Mouse (Mus musculus) kidney, postnatal 10 days (tissue): ENCODE results near the gene Fstl4.

Experiments
- DNase-seq: peaks from one replicate; pipeline ENCODE4 v3.0.0; 2021; ENCODE audit warnings: mixed read lengths

The Fstl4 gene

GRCm38 (mm10) chr11:52764461-52764893 lies at the start of gene Fstl4:
Gene Fstl4, plus strand, starts transcription at chr11:52764634.
- DNase-seq, result peak; percentile 50

DNA sequence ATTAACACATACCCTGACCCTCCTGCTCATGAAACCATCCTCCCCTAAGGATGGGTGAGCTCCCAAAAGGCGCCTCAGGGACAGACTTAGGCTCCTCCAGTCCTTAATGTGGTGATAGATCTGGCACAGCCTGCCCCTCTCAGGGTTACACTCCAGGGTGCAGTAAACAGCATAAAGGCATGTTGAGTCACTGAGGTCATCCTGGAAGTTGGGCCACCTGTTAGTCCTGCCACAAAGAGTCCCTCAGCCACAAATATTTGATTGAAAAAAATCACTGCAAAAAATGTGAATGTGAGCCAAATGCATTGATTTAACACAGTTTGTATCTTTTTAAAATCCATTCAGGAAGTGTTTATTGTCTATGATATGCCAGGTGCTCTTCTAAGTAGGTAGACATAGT lies 45.9 kb upstream of the Fstl4 start:
- no peak for DNase-seq

DNA sequence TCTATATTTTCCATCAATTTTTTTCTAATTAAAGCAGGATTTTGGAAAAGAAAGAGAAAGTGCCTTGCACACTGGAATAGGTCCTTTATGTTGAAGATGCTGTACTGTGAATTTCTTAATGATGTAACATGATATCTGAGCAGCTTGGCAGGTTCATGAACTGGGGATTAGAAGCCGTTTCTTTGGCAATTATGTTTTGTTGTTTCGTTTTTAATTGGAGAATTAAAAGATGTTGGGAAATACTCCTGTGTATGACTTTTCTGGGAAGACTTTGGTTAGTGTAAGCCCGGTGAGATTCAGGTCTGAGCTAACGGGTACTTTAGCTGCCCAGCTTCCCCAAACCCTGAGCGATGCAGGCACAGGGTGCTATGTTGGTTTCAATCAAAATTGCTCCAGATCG lies 43.3 kb upstream of the Fstl4 start:
- DNase-seq, result no peak

GRCm38 (mm10) chr11:52722706-52723105 lies 41.7 kb upstream of the Fstl4 start:
- no peak for DNase-seq

DNA sequence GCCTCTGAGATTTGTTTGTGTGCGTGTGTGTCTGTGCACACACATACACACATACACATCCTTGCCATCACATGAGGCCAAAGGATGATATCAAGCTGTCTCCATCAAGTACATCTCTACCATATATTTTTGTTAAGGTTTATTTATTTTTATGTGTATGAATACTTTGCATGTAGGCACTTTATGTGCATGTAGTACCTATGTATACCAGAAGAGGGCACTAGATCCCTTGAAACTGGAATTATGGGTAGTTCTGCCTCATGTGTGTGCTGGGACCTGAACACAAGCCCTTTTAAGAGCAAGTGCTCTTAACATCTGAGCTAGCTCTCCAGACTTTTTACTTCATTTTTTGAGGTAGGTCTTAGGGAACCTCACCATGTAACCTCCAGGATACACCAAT lies 38.4 kb upstream of the Fstl4 start:
- no peak for DNase-seq

GRCm38 (mm10) chr11:52728479-52728878 lies 36.0 kb upstream of the Fstl4 start:
- no peak for DNase-seq

GRCm38 (mm10) chr11:52729890-52730289 lies 34.5 kb upstream of the Fstl4 start:
- DNase-seq, result no peak

GRCm38 (mm10) chr11:52731979-52732378 lies 32.5 kb upstream of the Fstl4 start:
- DNase-seq, result no peak

- DNase-seq, result no peak
Measured at GRCm38 (mm10) chr11:52734493-52735195, 29.8 kb upstream of the Fstl4 start.

- no peak for DNase-seq
Measured at GRCm38 (mm10) chr11:52739187-52739586, 25.2 kb upstream of the Fstl4 start.

DNA sequence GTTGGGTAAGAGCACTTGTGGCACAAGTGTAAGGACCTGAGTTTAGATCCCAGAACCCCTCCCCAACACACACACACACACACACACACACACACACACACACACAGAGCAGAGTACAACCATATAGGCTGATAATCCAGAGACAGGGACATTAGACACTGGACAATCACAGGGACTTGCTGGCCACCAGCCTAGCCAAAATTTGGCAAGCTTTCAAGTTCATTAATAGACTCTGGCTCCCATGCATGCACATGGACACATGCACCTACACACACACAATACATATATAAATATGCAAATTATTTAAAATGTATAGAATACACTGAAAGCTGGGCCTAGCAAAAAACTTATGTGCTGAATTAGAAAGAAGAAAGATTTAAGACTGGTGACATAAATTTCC lies 24.0 kb upstream of the Fstl4 start:
- no peak for DNase-seq

GRCm38 (mm10) chr11:52743956-52744355 lies 20.5 kb upstream of the Fstl4 start:
- no peak for DNase-seq

DNA sequence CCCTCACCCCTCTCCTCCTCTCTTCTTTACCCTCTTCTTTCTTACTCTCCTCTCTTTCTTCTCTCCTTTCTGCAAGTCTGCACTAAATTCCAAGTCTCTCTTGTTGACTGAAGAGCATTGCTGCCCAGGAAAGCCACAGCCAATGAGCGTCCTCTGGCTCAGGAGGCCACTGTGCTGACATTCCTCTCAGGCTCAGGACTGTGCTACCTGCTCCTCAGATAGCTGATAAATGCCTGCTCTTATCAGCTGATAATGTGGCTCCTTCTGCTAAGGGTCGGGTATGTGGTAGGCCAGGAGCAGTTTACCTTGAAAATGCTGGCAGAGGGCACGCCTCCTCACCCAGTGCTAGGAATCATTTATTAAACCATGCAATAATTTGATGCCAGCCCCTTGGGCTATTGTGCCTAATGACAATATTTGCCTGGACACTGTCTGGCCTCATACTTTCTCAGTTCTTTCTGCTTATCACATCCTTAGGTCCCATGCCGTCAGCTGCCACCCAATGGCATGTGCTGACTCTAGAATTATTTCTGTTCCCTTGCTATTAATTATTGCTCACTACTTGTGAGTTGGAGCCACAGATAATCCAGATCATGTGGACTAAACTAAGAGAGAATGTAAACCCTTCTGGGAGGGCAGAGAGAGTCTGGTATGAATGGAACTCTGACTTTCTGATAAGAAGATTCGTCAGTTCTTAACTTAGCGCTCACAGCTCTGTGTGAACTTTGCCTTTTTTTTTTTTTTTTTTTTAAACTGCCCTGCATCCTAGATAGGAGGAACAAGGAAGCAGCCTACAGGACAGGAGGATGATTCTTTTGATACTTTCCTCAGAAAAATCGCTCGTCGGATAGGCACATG lies 19.6 kb upstream of the Fstl4 start:
- no peak for DNase-seq

DNA sequence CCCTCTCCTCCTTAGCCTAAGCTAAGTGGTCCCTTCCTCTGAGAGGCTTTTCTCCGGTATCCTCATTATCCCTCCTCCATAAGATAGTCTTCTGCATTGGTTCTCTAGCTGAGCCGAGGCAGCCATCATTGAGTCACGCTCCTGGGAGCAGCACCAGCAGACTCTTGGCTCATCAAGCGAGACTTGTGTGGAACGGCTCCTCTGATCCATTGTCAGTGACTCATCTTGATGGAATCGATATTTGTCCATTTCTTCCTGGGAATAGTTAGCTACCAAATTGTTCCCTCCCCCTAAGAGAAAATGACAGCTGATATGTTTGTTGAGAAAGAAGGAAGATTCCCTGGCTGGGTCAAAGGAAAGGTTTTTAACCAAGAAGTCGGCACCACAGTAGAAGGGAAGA lies 17.2 kb upstream of the Fstl4 start:
- no peak for DNase-seq

DNA sequence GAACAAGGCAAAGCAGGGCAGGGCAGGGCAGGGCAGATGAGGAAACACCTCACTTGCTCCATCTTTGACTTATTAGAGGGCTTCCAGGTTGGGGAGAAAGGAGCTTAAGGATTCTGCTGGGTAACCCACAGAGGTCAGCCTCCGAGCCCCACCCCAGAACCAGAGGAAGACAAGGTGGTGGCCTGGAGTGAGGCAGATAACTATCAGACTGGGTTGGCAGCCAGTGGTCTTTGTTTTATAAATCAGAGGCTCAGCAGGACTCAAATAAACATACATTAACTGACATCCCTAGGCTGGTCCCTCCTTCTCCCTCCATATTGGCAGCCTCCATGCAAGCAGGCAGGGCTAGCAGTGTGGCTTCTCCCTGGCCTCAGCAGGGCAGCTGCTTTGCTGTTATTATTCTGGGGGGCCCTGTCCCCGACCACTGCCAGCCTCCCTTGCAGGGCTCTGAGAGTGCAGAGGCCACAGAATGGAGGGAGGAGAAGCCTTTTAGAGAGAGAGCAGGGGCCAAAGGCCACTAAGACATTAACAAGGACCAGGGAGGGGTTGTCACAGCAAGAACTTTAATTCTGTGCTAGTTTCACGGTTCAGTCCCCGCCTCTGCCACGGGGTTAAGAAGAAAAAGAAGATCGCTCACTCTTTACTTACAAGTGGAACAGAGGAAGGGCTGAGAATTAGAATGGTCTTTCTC lies 16.5 kb upstream of the Fstl4 start:
- no peak for DNase-seq

- no peak for DNase-seq
Measured at GRCm38 (mm10) chr11:52749988-52750387, 14.4 kb upstream of the Fstl4 start.

- DNase-seq, result no peak
Measured at GRCm38 (mm10) chr11:52752524-52752923, 11.9 kb upstream of the Fstl4 start.

DNA sequence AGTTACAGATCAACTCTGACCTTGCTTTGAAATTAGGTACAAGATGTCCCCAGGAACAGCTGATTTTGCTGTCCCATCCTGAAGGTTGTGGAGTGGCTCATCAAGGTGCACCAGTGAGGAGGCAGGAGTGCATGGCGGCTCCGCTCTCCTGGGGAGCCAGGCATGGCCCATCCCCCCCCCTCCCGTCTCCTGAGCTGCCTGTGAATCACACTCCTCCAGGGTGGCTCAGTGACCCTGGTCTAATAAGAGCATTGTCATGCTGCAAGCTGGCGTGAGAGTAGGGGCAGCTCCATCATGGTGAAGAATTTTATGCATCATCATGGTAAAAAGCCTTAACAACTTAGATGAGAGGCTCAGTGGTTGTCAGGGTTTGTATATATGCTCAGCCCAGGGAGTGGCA lies 11.2 kb upstream of the Fstl4 start:
- DNase-seq, result no peak

- no peak for DNase-seq
Measured at GRCm38 (mm10) chr11:52761800-52762199, 2.6 kb upstream of the Fstl4 start.

GRCm38 (mm10) chr11:52764894-52765677 lies 652 bp downstream of the Fstl4 start:
- no peak for DNase-seq

GRCm38 (mm10) chr11:52765678-52766254 lies 1.3 kb downstream of the Fstl4 start:
- peak; percentile 49 for DNase-seq

DNA sequence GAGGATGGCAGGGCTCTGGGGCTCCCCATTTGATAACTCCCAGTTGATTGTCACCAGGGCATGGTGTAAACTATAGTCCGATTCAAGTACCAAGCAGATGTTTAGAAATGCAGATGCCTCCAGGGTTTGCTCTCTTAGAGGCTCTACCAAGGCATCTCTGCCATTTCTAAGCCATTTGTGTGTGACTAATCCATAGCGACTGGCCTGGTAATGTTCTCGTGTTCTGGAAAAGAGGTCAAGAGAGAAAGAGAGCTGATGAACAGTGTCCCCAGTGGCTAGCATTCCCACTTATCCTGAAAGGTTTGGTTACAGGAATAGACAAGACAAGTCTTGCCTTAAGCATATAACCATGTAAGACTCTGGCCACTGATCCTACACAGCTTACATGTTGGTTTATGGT lies 3.5 kb downstream of the Fstl4 start:
- no peak for DNase-seq
